Comparison of ENCODE assay signal across 8 mouse cellular contexts in genomic region chr4:101320587-101320986, GRCm38 (mm10). TPM values are rescaled to one million over a fixed set of nuclear protein-coding genes. Genes with fewer than 3 reads are reported as not detected.
DNase-seq lines count a peak whose midpoint lies in the region; ATAC-seq and TF ChIP-seq lines count a peak whose summit lies in the region.

No protein-coding gene starts in this region.

- H3K4me1 ChIP-seq in midbrain, postnatal 0 days (ENCODE audit: insufficient read depth, low read length), result no peaks in the 10 kb centered on the region
- no peaks in the 10 kb centered on the region for H3K4me1 ChIP-seq in midbrain, embryonic 14.5 days (ENCODE audit: control insufficient read depth, insufficient read depth, low read length)
- H3K4me1 ChIP-seq in forebrain, embryonic 11.5 days (replicated peaks; ENCODE audit: control insufficient read depth, insufficient read depth, low read length), result no peaks in the 10 kb centered on the region

- no peak for ATAC-seq in midbrain, postnatal 0 days (ENCODE audit: low FRiP score)
- ATAC-seq in midbrain, embryonic 14.5 days (ENCODE audit: low FRiP score, low TSS enrichment), result no peak
- ATAC-seq in forebrain, embryonic 11.5 days (replicated peaks; ENCODE audit: low FRiP score), result no peak

- H3K36me3 ChIP-seq in midbrain, postnatal 0 days (ENCODE audit: insufficient read depth, low read length), result no peaks in the 10 kb centered on the region
- H3K36me3 ChIP-seq in midbrain, embryonic 14.5 days (ENCODE audit: control insufficient read depth, insufficient read depth, low read length), result no peaks in the 10 kb centered on the region
- H3K36me3 ChIP-seq in forebrain, embryonic 11.5 days (ENCODE audit: control insufficient read depth, insufficient read depth, low read length), result no peaks in the 10 kb centered on the region

- WGBS in midbrain, postnatal 0 days, result 73% methylated on average over 2 of the region's 2 CpGs
- WGBS in midbrain, embryonic 14.5 days, result 83% methylated on average over 2 of the region's 2 CpGs
- 65% methylated on average over 2 of the region's 2 CpGs for WGBS in forebrain, embryonic 11.5 days

- no peaks in the 10 kb centered on the region for H3K9me3 ChIP-seq in midbrain, postnatal 0 days (ENCODE audit: low read length)
- H3K9me3 ChIP-seq in midbrain, embryonic 14.5 days (ENCODE audit: control insufficient read depth, low read length), result no peaks in the 10 kb centered on the region
- H3K9me3 ChIP-seq in forebrain, embryonic 11.5 days (ENCODE audit: control insufficient read depth, low read length), result no peaks in the 10 kb centered on the region

- H3K27me3 ChIP-seq in midbrain, postnatal 0 days (ENCODE audit: insufficient read depth, low read length), result no peaks in the 10 kb centered on the region
- H3K27me3 ChIP-seq in midbrain, embryonic 14.5 days (ENCODE audit: control insufficient read depth, insufficient read depth, low read length), result no peaks in the 10 kb centered on the region
- no peaks in the 10 kb centered on the region for H3K27me3 ChIP-seq in forebrain, embryonic 11.5 days (ENCODE audit: control insufficient read depth, insufficient read depth, low read length)

- H3K27ac ChIP-seq in midbrain, postnatal 0 days (ENCODE audit: low read depth, low read length), result no peak overlapping the region
- no peak overlapping the region for H3K27ac ChIP-seq in midbrain, embryonic 14.5 days (replicated peaks; ENCODE audit: low read depth, low read length)
- H3K27ac ChIP-seq in forebrain, embryonic 11.5 days (ENCODE audit: low read depth, low read length), result no peak overlapping the region

- H3K4me3 ChIP-seq in midbrain, postnatal 0 days (ENCODE audit: low read depth, low read length), result no peak overlapping the region
- no peak overlapping the region for H3K4me3 ChIP-seq in midbrain, embryonic 14.5 days (replicated peaks; ENCODE audit: low read depth, low read length)
- H3K4me3 ChIP-seq in forebrain, embryonic 11.5 days (ENCODE audit: low read depth, low read length), result no peak overlapping the region

- H3K4me2 ChIP-seq in midbrain, postnatal 0 days (ENCODE audit: low read depth, low read length, poor library complexity, severe bottlenecking), result no peak overlapping the region
- H3K4me2 ChIP-seq in midbrain, embryonic 14.5 days (ENCODE audit: low read length), result no peak overlapping the region
- H3K4me2 ChIP-seq in forebrain, embryonic 11.5 days (ENCODE audit: low read depth, low read length, severe bottlenecking), result no peak overlapping the region

- DNase-seq in adrenal gland, adult (ENCODE audit: inconsistent age in 2 of 2, low spot score in 1 of 2), result peak; percentile 31 to 78
- no peak for DNase-seq in adrenal gland, postnatal 4 days (ENCODE audit: low spot score in 2 of 2)
- DNase-seq in midbrain, postnatal 0 days (ENCODE audit: low spot score), result peak; percentile 12
- no peak for DNase-seq in midbrain, embryonic 14.5 days
- peak; percentile 75 for DNase-seq in lung, postnatal 36 days
- DNase-seq in thymus, postnatal 4 days, result peak; percentile 83
- no peak for DNase-seq in forebrain, embryonic 11.5 days (ENCODE audit: low spot score)
- no peak for DNase-seq in left cerebral cortex, adult 18-20 months (ENCODE audit: low spot score in 2 of 2)

- no peak overlapping the region for H3K9ac ChIP-seq in midbrain, postnatal 0 days (replicated peaks; ENCODE audit: low read length, poor library complexity, severe bottlenecking)
- H3K9ac ChIP-seq in midbrain, embryonic 14.5 days (replicated peaks; ENCODE audit: low read length), result no peak overlapping the region
- H3K9ac ChIP-seq in forebrain, embryonic 11.5 days (ENCODE audit: low read length), result no peak overlapping the region

- TF ChIP-seq CTCF in midbrain, postnatal 0 days (IDR thresholded peaks at IDR 0.05), result peak; percentile 54

RNA-seq across cellular contexts. Expression of gene Jak1, which starts 55.5 kb away (rescaled TPM):
- total RNA-seq in adrenal gland, postnatal 4 days (2021), result 100 to 1,000 TPM; 120 to 122 TPM
- total RNA-seq in midbrain, postnatal 0 days (2014; rRNA removed), result 76.1 and 87.5 TPM in 2 replicates
- polyA plus RNA-seq in midbrain, postnatal 0 days (2015; fragmentation: Nextera tagmentation; extraction: Ambion mirVana), result 82.7 and 91.9 TPM in 2 replicates
- polyA plus RNA-seq in midbrain, embryonic 14.5 days (2014; fragmentation: Nextera tagmentation; extraction: Ambion mirVana), result 64.1 and 77.0 TPM in 2 replicates
- polyA plus RNA-seq in forebrain, embryonic 11.5 days (2014; fragmentation: Nextera tagmentation; extraction: Ambion mirVana), result 46.6 and 46.7 TPM in 2 replicates
- total RNA-seq in left cerebral cortex, adult 18-20 months (2021), result 100 to 1,000 TPM; 125 to 129 TPM

Comparison
In these comparisons a context has a peak if more than half of its experiments do, and no peak if none do; other contexts are left out.
1. DNase-seq: peak in adrenal gland, adult (2 of 2), midbrain, postnatal 0 days (single experiment), lung, postnatal 36 days (single experiment) and thymus, postnatal 4 days (single experiment); none in adrenal gland, postnatal 4 days (0 of 2), midbrain, embryonic 14.5 days (single experiment), forebrain, embryonic 11.5 days (single experiment) and left cerebral cortex, adult 18-20 months (0 of 2).